Mouse (Mus musculus) limb, embryonic 15.5 days (tissue): ENCODE results near the gene Abat. TPM values are rescaled to one million over a fixed set of nuclear protein-coding genes. Genes with fewer than 3 reads are reported as not detected.

Experiments used
- ATAC-seq: fragments of 200-750 bp; cut with Nextera tagmentation; 2 replicates; pipeline ENCODE4 v1.8.0; 2017; ENCODE audit warnings: low read depth, moderate TSS enrichment; ENCODE audit not compliant: insufficient number of reproducible peaks, low FRiP score, low TSS enrichment
- H3K27ac ChIP-seq: fragments of 300-500 bp; sonication (generic); 2 replicates; pipeline ENCODE4 v1.5.1; 2015; ENCODE audit warnings: moderate library complexity, mild to moderate bottlenecking, inconsistent platforms
- H3K27me3 ChIP-seq: fragments of 300-500 bp; sonication (generic); 2 replicates; pipeline ENCODE4 v1.6.1; 2015; ENCODE audit warnings: inconsistent platforms
- H3K36me3 ChIP-seq: fragments of 300-500 bp; sonication (generic); 2 replicates; pipeline ENCODE4 v1.6.1; 2015; ENCODE audit warnings: inconsistent platforms
- H3K4me1 ChIP-seq: fragments of 300-500 bp; sonication (generic); 2 replicates; pipeline ENCODE4 v1.6.1; 2015; ENCODE audit warnings: inconsistent platforms
- H3K4me2 ChIP-seq: fragments of 300-500 bp; sonication (generic); 2 replicates; pipeline ENCODE4 v1.6.1; 2015; ENCODE audit warnings: mild to moderate bottlenecking, inconsistent platforms
- H3K4me3 ChIP-seq: fragments of 300-500 bp; sonication (generic); 2 replicates; pipeline ENCODE4 v1.5.1; 2015; ENCODE audit warnings: mild to moderate bottlenecking, inconsistent platforms
- H3K9ac ChIP-seq: fragments of 300-500 bp; sonication (generic); 2 replicates; pipeline ENCODE4 v1.6.1; 2015; ENCODE audit warnings: inconsistent platforms
- H3K9me3 ChIP-seq: fragments of 300-500 bp; sonication (generic); 2 replicates; pipeline ENCODE4 v1.6.1; 2016; ENCODE audit warnings: inconsistent platforms
- WGBS: fragments of 180-500 bp; shearing (Covaris S2); methylation state at CpG from one replicate; pipeline ENCODE4 v1.1.7; 2015; 5-methylcytosine and 5-hydroxymethylcytosine counted together
- polyA plus RNA-seq: library from polyadenylated mRNA; unstranded; fragments of >200 nt; fragmentation: Nextera tagmentation; extraction: Ambion mirVana; gene quantifications from 2 replicates; pipeline ENCODE4 v1.2.1, GENCODE M21; 2015

Abat gene
- 19.8 and 24.0 TPM in 2 replicates for polyA plus RNA-seq

- ATAC-seq = peak; percentile 98
- H3K36me3 ChIP-seq = 0 out of 2 replicates have a peak, but pooled peaks cover 4% of the 10 kb centered on the region
- peak within 1 kb of the TSS; percentile 78 for H3K4me2 ChIP-seq
- no peaks in the 10 kb centered on the region for H3K27me3 ChIP-seq
- H3K4me3 ChIP-seq = peak within 1 kb of the TSS; percentile 64
- peak within 1 kb of the TSS; percentile 61 for H3K27ac ChIP-seq
- WGBS = under 1% methylated on average over 43 of the region's 46 CpGs
- peaks cover 19% of the 10 kb centered on the region for H3K4me1 ChIP-seq
- peak within 1 kb of the TSS; percentile 42 for H3K9ac ChIP-seq
- no peaks in the 10 kb centered on the region for H3K9me3 ChIP-seq
These were observed at the start of gene Abat for GRCm38 (mm10) chr16:8513236-8513906. TSS of gene Abat (plus strand) at chr16:8513429.

DNA sequence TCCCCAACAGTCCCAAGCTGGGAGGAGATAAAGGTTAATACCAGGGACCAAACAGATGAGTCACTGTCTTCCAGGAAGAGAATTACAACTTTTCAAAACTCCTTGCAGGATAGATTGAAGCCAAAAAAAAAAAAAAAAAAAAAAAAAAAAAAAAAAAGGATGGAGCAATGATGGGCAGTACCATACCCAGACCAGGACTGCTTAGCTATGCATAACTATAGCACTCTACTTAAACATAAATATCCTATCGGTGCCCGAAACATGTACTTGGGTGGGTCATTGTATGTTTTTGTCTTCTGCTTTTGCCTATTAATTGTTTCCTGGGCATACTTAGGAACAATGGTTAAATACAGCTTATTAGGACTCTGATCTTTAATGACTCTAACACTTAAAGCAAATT is 43.1 kb upstream of the Abat start:
- peak overlapping the region; percentile 70 for H3K4me2 ChIP-seq
- H3K27me3 ChIP-seq = no peaks in the 10 kb centered on the region
- H3K9ac ChIP-seq = no peak overlapping the region
- H3K36me3 ChIP-seq = no peaks in the 10 kb centered on the region
- H3K9me3 ChIP-seq = no peaks in the 10 kb centered on the region
- peak overlapping the region; percentile 71 for H3K4me3 ChIP-seq
- no peak overlapping the region for H3K27ac ChIP-seq
- 81% methylated on average over 2 of the region's 2 CpGs for WGBS
- no peak for ATAC-seq
- peaks cover 12% of the 10 kb centered on the region for H3K4me1 ChIP-seq

- Histone ChIP-seq H3K9me3 (no peaks in the 10 kb centered on the region), H3K27ac (peak within 1 kb of the TSS; percentile 90), H3K4me3 (peak within 1 kb of the TSS; percentile 71), H3K9ac (peak within 1 kb of the TSS; percentile 61), H3K36me3 (peaks cover 4% of the 10 kb centered on the region; the same call in 1 of the 2 replicates), H3K4me2 (peak within 1 kb of the TSS; percentile 70), H3K4me1 (peaks cover 12% of the 10 kb centered on the region), H3K27me3 (no peaks in the 10 kb centered on the region)
- under 1% methylated on average over 48 of the region's 48 CpGs for WGBS
- ATAC-seq = peak; percentile 92
These were observed 42.4 kb upstream of the Abat start, which contains the start of gene Mettl22 for GRCm38 (mm10) chr16:8470603-8471481. TSS of gene Mettl22 (plus strand) at chr16:8470788.

- H3K27me3 ChIP-seq = no peaks in the 10 kb centered on the region
- H3K27ac ChIP-seq = no peak overlapping the region
- no peaks in the 10 kb centered on the region for H3K9me3 ChIP-seq
- H3K36me3 ChIP-seq = peaks cover 58% of the 10 kb centered on the region
- no peak for ATAC-seq
- whole genome bisulfite sequencing = 90% methylated on average over 9 of the region's 9 CpGs
- no peaks in the 10 kb centered on the region for H3K4me1 ChIP-seq
- no peak overlapping the region for H3K4me3 ChIP-seq
- H3K4me2 ChIP-seq = no peak overlapping the region
- H3K9ac ChIP-seq = no peak overlapping the region
These were observed 25.7 kb upstream of the Abat start for GRCm38 (mm10) chr16:8487396-8488005.

DNA sequence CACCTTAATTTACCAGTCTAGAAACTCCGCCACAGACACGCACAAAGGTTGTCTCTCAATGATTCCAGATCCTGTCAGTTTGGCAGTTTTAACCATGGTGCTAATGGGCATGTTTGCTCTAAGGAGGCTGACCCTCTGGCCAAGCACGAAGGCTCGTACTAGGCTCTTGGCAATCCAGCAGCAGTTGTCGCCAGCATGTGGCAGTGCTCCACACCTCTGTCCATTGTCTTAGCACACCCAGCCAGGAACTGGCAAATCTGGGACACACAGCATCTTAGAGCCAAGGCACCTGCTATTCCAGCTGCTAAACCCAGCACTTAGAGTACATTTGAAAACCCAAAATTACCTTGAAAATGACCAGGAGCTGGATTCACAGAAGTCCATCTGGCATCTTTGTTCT is 23.9 kb upstream of the Abat start:
- Histone ChIP-seq H3K27me3 (no peaks in the 10 kb centered on the region), H3K4me1 (no peaks in the 10 kb centered on the region), H3K4me2 (no peak overlapping the region), H3K9me3 (no peaks in the 10 kb centered on the region), H3K36me3 (peaks cover 48% of the 10 kb centered on the region), H3K4me3 (no peak overlapping the region), H3K9ac (no peak overlapping the region), H3K27ac (no peak overlapping the region)
- 74% methylated on average over 5 of the region's 5 CpGs for WGBS
- ATAC-seq = no peak

GRCm38 (mm10) chr16:8491743-8492490 is 21.3 kb upstream of the Abat start:
- H3K9me3 ChIP-seq = no peaks in the 10 kb centered on the region
- ATAC-seq = no peak
- no peak overlapping the region for H3K4me3 ChIP-seq
- 27% methylated on average over 13 of the region's 13 CpGs for WGBS
- H3K27ac ChIP-seq = no peak overlapping the region
- no peak overlapping the region for H3K4me2 ChIP-seq
- no peaks in the 10 kb centered on the region for H3K27me3 ChIP-seq
- H3K36me3 ChIP-seq = peaks cover 28% of the 10 kb centered on the region
- H3K4me1 ChIP-seq = no peaks in the 10 kb centered on the region
- no peak overlapping the region for H3K9ac ChIP-seq

GRCm38 (mm10) chr16:8494268-8494667 is 19.0 kb upstream of the Abat start:
- no peak overlapping the region for H3K9ac ChIP-seq
- H3K36me3 ChIP-seq = peaks cover 10% of the 10 kb centered on the region
- no peak overlapping the region for H3K4me3 ChIP-seq
- H3K4me2 ChIP-seq = no peak overlapping the region
- H3K27me3 ChIP-seq = no peaks in the 10 kb centered on the region
- ATAC-seq = no peak
- 20% methylated on average over 4 of the region's 4 CpGs for WGBS
- H3K4me1 ChIP-seq = no peaks in the 10 kb centered on the region
- no peak overlapping the region for H3K27ac ChIP-seq
- no peaks in the 10 kb centered on the region for H3K9me3 ChIP-seq

- Histone ChIP-seq H3K4me1 (no peaks in the 10 kb centered on the region), H3K36me3 (no peaks in the 10 kb centered on the region), H3K4me3 (no peak overlapping the region), H3K27me3 (no peaks in the 10 kb centered on the region), H3K9me3 (no peaks in the 10 kb centered on the region), H3K4me2 (no peak overlapping the region), H3K27ac (no peak overlapping the region), H3K9ac (no peak overlapping the region)
- WGBS = 59% methylated on average over 2 of the region's 2 CpGs
- no peak for ATAC-seq
These were observed 16.3 kb upstream of the Abat start for GRCm38 (mm10) chr16:8496967-8497366.

- Histone ChIP-seq H3K4me1 (no peaks in the 10 kb centered on the region), H3K9me3 (no peaks in the 10 kb centered on the region), H3K27ac (no peak overlapping the region), H3K36me3 (no peaks in the 10 kb centered on the region), H3K27me3 (no peaks in the 10 kb centered on the region), H3K4me2 (no peak overlapping the region), H3K9ac (no peak overlapping the region), H3K4me3 (no peak overlapping the region)
- no peak for ATAC-seq
- WGBS = 41% methylated on average over 2 of the region's 2 CpGs
These were observed 9.0 kb upstream of the Abat start for GRCm38 (mm10) chr16:8504271-8504670.

- no peaks in the 10 kb centered on the region for H3K9me3 ChIP-seq
- no peak overlapping the region for H3K4me3 ChIP-seq
- H3K27ac ChIP-seq = no peak overlapping the region
- no peak for ATAC-seq
- WGBS = 66% methylated on average over 5 of the region's 5 CpGs
- no peak overlapping the region for H3K9ac ChIP-seq
- H3K4me1 ChIP-seq = peaks cover 18% of the 10 kb centered on the region
- H3K36me3 ChIP-seq = no peaks in the 10 kb centered on the region
- no peaks in the 10 kb centered on the region for H3K27me3 ChIP-seq
- H3K4me2 ChIP-seq = no peak overlapping the region
These were observed 3.3 kb upstream of the Abat start for GRCm38 (mm10) chr16:8509894-8510293.

DNA sequence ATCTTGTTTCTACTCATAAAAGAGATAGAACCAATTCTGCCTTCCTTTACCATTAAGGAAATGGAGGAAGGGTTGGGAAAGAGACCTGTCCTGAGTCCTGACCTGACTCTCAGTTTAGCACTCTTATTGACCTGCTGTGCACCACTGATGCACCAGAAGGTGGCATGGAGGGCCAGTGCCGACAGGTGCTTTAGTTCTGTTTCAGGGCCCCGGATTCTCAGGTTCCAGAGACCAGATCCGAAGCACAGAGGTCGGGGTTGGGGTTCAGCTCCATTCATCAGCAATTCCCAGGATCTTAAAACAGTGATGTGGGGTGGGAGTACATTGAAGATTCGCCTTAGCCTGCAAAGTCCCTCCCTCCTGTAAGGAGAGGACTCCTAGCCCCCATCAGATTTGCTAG is 399 bp upstream of the Abat start:
- Histone ChIP-seq H3K9me3 (no peaks in the 10 kb centered on the region), H3K27me3 (no peaks in the 10 kb centered on the region), H3K4me2 (peak overlapping the region; percentile 78), H3K36me3 (0 out of 2 replicates have a peak, but pooled peaks cover 4% of the 10 kb centered on the region), H3K4me3 (peak overlapping the region; percentile 64), H3K4me1 (peaks cover 19% of the 10 kb centered on the region), H3K9ac (peak overlapping the region; percentile 14; the same call in 1 of the 2 replicates), H3K27ac (no peak overlapping the region)
- 0% methylated on average over 5 of the region's 5 CpGs for WGBS
- ATAC-seq = no peak; the same call in 1 of the 2 replicates
